Mouse (Mus musculus) embryonic facial prominence, embryonic 14.5 days (tissue): ENCODE measurements around the gene Knop1. TPM values are rescaled to one million over a fixed set of nuclear protein-coding genes. Genes with fewer than 3 reads are reported as not detected.

Source experiments
- ATAC-seq: fragments of 200-750 bp; cut with Nextera tagmentation; 2 replicates; pipeline ENCODE4 v1.8.0; 2017; ENCODE audit warnings: low read depth, moderate number of reproducible peaks, moderate TSS enrichment
- DNase-seq: peaks from one replicate; pipeline ENCODE4 v3.0.0-alpha.2; 2015; ENCODE audit warnings: low spot score
- H3K27ac ChIP-seq: fragments of 300-500 bp; sonication (generic); replicated peaks from 2 replicates; pipeline ENCODE4 v1.5.1; 2014; ENCODE audit warnings: low read depth, mild to moderate bottlenecking, low read length, moderate library complexity
- H3K27me3 ChIP-seq: fragments of 300-500 bp; sonication (generic); replicated peaks from 2 replicates; pipeline ENCODE4 v1.6.1; 2014; ENCODE audit warnings: low read length; ENCODE audit not compliant: control insufficient read depth, insufficient read depth
- H3K36me3 ChIP-seq: fragments of 300-500 bp; sonication (generic); 2 replicates; pipeline ENCODE4 v1.6.1; 2014; ENCODE audit warnings: low read length, mixed read lengths; ENCODE audit not compliant: control insufficient read depth, insufficient read depth
- H3K4me1 ChIP-seq: fragments of 300-500 bp; sonication (generic); 2 replicates; pipeline ENCODE4 v1.6.1; 2014; ENCODE audit warnings: antibody characterized with exemption, low read length; ENCODE audit not compliant: control insufficient read depth, insufficient read depth
- H3K4me2 ChIP-seq: fragments of 300-500 bp; sonication (generic); 2 replicates; pipeline ENCODE4 v1.6.1; 2014; ENCODE audit warnings: low read depth, mild to moderate bottlenecking, low read length, moderate library complexity, mixed read lengths
- H3K4me3 ChIP-seq: fragments of 300-500 bp; sonication (generic); 2 replicates; pipeline ENCODE4 v1.5.1; 2014; ENCODE audit warnings: low read depth, mild to moderate bottlenecking, low read length
- H3K9ac ChIP-seq: fragments of 300-500 bp; sonication (generic); 2 replicates; pipeline ENCODE4 v1.6.1; 2014; ENCODE audit warnings: low read depth, mild to moderate bottlenecking, low read length, moderate library complexity, mixed read lengths
- H3K9me3 ChIP-seq: fragments of 300-500 bp; sonication (generic); 2 replicates; pipeline ENCODE4 v1.6.1; 2016; ENCODE audit warnings: low read length; ENCODE audit not compliant: control insufficient read depth
- WGBS: fragments of 180-500 bp; shearing (Covaris S2); extraction: QIAGEN DNeasy Blood & Tissue Kit; methylation state at CpG from one replicate; pipeline ENCODE4 v1.1.7; 2014; 5-methylcytosine and 5-hydroxymethylcytosine counted together
- polyA plus RNA-seq: library from polyadenylated mRNA; unstranded; fragments of >200 nt; fragmentation: Nextera tagmentation; extraction: Ambion mirVana; gene quantifications from 2 replicates; pipeline ENCODE4 v1.2.1, GENCODE M21; 2014

Knop1 gene
- polyA plus RNA-seq, 1 experiment from 2014 or later: 74.2 TPM

- Histone ChIP-seq H3K9ac (no peak overlapping the region), H3K4me1 (no peaks in the 10 kb centered on the region), H3K27ac (no peak overlapping the region), H3K27me3 (no peaks in the 10 kb centered on the region), H3K4me2 (no peak overlapping the region), H3K4me3 (no peak overlapping the region), H3K36me3 (peaks cover 51% of the 10 kb centered on the region), H3K9me3 (no peaks in the 10 kb centered on the region)
- WGBS: 92% methylated on average over 3 of the region's 3 CpGs
- DNase-seq: no peak
- ATAC-seq: no peak
Observed at GRCm38 (mm10) chr7:118816275-118816674, 39.8 kb downstream of the Knop1 start.

- DNase-seq (no peak), ATAC-seq (no peak)
- Histone ChIP-seq H3K36me3 (peaks cover 59% of the 10 kb centered on the region), H3K9ac (no peak overlapping the region), H3K27ac (no peak overlapping the region), H3K4me1 (no peaks in the 10 kb centered on the region), H3K27me3 (no peaks in the 10 kb centered on the region), H3K4me3 (no peak overlapping the region), H3K4me2 (no peak overlapping the region), H3K9me3 (no peaks in the 10 kb centered on the region)
- 91% methylated on average over 4 of the region's 4 CpGs for WGBS
Observed at GRCm38 (mm10) chr7:118813592-118813991, 42.5 kb downstream of the Knop1 start.

- H3K4me1 ChIP-seq: no peaks in the 10 kb centered on the region
- H3K27me3 ChIP-seq: no peaks in the 10 kb centered on the region
- H3K27ac ChIP-seq: no peak overlapping the region
- WGBS: 86% methylated on average over 12 of the region's 12 CpGs
- no peak overlapping the region for H3K4me2 ChIP-seq
- no peak overlapping the region for H3K9ac ChIP-seq
- DNase-seq (no peak), ATAC-seq (no peak)
- H3K4me3 ChIP-seq: no peak overlapping the region
- H3K9me3 ChIP-seq: no peaks in the 10 kb centered on the region
- H3K36me3 ChIP-seq: peaks cover 45% of the 10 kb centered on the region
Observed at GRCm38 (mm10) chr7:118811407-118812106, 44.5 kb downstream of the Knop1 start.

- no peak for ATAC-seq
- Histone ChIP-seq H3K27ac (no peak overlapping the region), H3K36me3 (peaks cover 41% of the 10 kb centered on the region), H3K27me3 (no peaks in the 10 kb centered on the region), H3K9ac (no peak overlapping the region), H3K4me2 (no peak overlapping the region), H3K9me3 (no peaks in the 10 kb centered on the region), H3K4me1 (no peaks in the 10 kb centered on the region), H3K4me3 (no peak overlapping the region)
- peak; percentile 52 for DNase-seq
- 76% methylated on average over 8 of the region's 8 CpGs for WGBS
Observed at GRCm38 (mm10) chr7:118807899-118808298, 48.2 kb downstream of the Knop1 start.

GRCm38 (mm10) chr7:118806631-118807411 is 49.2 kb downstream of the Knop1 start:
- no peak for DNase-seq
- peak; percentile 44; the same call in 1 of the 2 replicates for ATAC-seq
- no peak overlapping the region for H3K27ac ChIP-seq
- H3K9me3 ChIP-seq: no peaks in the 10 kb centered on the region
- WGBS: 64% methylated on average over 16 of the region's 16 CpGs
- H3K36me3 ChIP-seq: peaks cover 48% of the 10 kb centered on the region
- no peaks in the 10 kb centered on the region for H3K27me3 ChIP-seq
- H3K4me3 ChIP-seq: no peak overlapping the region
- H3K4me1 ChIP-seq: no peaks in the 10 kb centered on the region
- no peak overlapping the region for H3K4me2 ChIP-seq
- no peak overlapping the region for H3K9ac ChIP-seq

- DNase-seq: no peak
- Histone ChIP-seq H3K4me1 (no peaks in the 10 kb centered on the region), H3K27ac (no peak overlapping the region), H3K27me3 (no peaks in the 10 kb centered on the region), H3K36me3 (peaks cover 45% of the 10 kb centered on the region), H3K9ac (no peak overlapping the region), H3K4me2 (no peak overlapping the region), H3K9me3 (no peaks in the 10 kb centered on the region), H3K4me3 (no peak overlapping the region)
- no peak for ATAC-seq
- 89% methylated on average over 8 of the region's 8 CpGs for WGBS
Observed at GRCm38 (mm10) chr7:118803425-118803824, 52.6 kb downstream of the Knop1 start.

- 96% methylated on average over 3 of the region's 3 CpGs for WGBS
- Histone ChIP-seq H3K4me1 (no peaks in the 10 kb centered on the region), H3K9me3 (no peaks in the 10 kb centered on the region), H3K9ac (no peak overlapping the region), H3K27ac (no peak overlapping the region), H3K27me3 (no peaks in the 10 kb centered on the region), H3K4me2 (no peak overlapping the region), H3K4me3 (no peak overlapping the region), H3K36me3 (peaks cover 53% of the 10 kb centered on the region)
- DNase-seq (no peak), ATAC-seq (no peak)
Observed at GRCm38 (mm10) chr7:118801791-118802190, 54.3 kb downstream of the Knop1 start.

- H3K9me3 ChIP-seq: no peaks in the 10 kb centered on the region
- no peaks in the 10 kb centered on the region for H3K4me1 ChIP-seq
- no peaks in the 10 kb centered on the region for H3K27me3 ChIP-seq
- H3K4me3 ChIP-seq: no peak overlapping the region
- no peak overlapping the region for H3K4me2 ChIP-seq
- peaks cover 56% of the 10 kb centered on the region for H3K36me3 ChIP-seq
- no peak overlapping the region for H3K27ac ChIP-seq
- no peak overlapping the region for H3K9ac ChIP-seq
- 91% methylated on average over 15 of the region's 15 CpGs for WGBS
- DNase-seq: no peak
- no peak for ATAC-seq
Observed at GRCm38 (mm10) chr7:118800112-118800734, 55.8 kb downstream of the Knop1 start.
